In the genomic region with DNA sequence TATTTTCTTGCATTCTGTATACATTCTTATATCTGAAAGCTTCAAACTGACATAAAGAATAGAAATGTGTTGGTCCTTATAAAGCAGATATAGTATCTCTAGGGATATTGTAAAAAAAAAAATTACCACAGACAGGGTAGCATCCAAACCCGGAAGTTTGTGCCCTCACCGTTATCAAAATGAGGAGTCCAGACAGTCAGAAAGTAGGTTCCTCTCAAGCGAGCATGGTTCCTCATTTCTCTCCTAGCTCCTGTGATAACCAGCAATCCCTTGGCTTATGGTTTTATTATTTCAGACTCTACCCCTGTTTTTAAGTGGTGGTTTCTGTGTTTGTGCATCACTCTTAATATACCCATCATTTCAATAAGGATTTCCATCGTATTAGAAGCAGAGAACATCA, we compare ENCODE assay signal across 17 mouse cellular contexts.
"Had no signal": no experiment of that assay in that cellular context is flagged by ENCODE, and none has a peak within 500 bp of the region (broad histone marks: within the 10 kb centered on the region; RNA-seq: fewer than 3 reads in every experiment).

No protein-coding gene starts in this region.

- DNase-seq: retina, postnatal 1 day; right cerebral cortex, adult 18-20 months; right cerebral cortex, postnatal 14 days; right cerebral cortex, postnatal 25 days; right cerebral cortex, postnatal 4 days; spleen, adult 18-20 months; thymus, adult 18-20 months; thymus, adult 2 months; thymus, postnatal 14 days; thymus, postnatal 25 days; thymus, postnatal 36 days; thymus, postnatal 4 days had no signal

- H3K4me1 ChIP-seq: neural tube, embryonic 12.5 days; neural tube, embryonic 13.5 days; neural tube, embryonic 15.5 days had no signal

- H3K36me3 ChIP-seq: neural tube, embryonic 12.5 days; neural tube, embryonic 13.5 days; neural tube, embryonic 15.5 days; stomach, embryonic 15.5 days had no signal

- H3K4me3 ChIP-seq: neural tube, embryonic 12.5 days; neural tube, embryonic 13.5 days; neural tube, embryonic 15.5 days; stomach, embryonic 15.5 days had no signal

- H3K9me3 ChIP-seq: neural tube, embryonic 12.5 days; neural tube, embryonic 13.5 days; neural tube, embryonic 15.5 days; stomach, embryonic 15.5 days had no signal

- H3K4me2 ChIP-seq: neural tube, embryonic 12.5 days; neural tube, embryonic 13.5 days; neural tube, embryonic 15.5 days; stomach, embryonic 15.5 days had no signal

- H3K27ac ChIP-seq: neural tube, embryonic 12.5 days; neural tube, embryonic 13.5 days; neural tube, embryonic 15.5 days; stomach, embryonic 15.5 days; stomach, postnatal 0 days had no signal

- H3K9ac ChIP-seq: neural tube, embryonic 12.5 days; neural tube, embryonic 13.5 days; neural tube, embryonic 15.5 days; stomach, embryonic 15.5 days had no signal

- H3K27me3 ChIP-seq: neural tube, embryonic 12.5 days; neural tube, embryonic 13.5 days; neural tube, embryonic 15.5 days; stomach, embryonic 15.5 days had no signal
